Mouse (Mus musculus) cerebellum, adult 2 months (tissue): ENCODE data around the gene Tfb1m. TPM values are rescaled to one million over a fixed set of nuclear protein-coding genes. Genes with fewer than 3 reads are reported as not detected.

Experiments
- DNase-seq, 2 experiments: peaks; one replicate each; pipeline ENCODE4 v3.0.0; 2021
- H3K27ac ChIP-seq: fragments of 200-500 bp; 2 replicates; pipeline ENCODE4 v1.5.1; 2012; ENCODE audit warnings: low read length, control low read depth, inconsistent platforms; ENCODE audit not compliant: insufficient read depth
- H3K27me3 ChIP-seq: fragments of 200-500 bp; 2 replicates; pipeline ENCODE4 v1.6.1; 2012; ENCODE audit warnings: inconsistent platforms, mild to moderate bottlenecking, low read length, moderate library complexity; ENCODE audit not compliant: control insufficient read depth, insufficient read depth
- H3K4me1 ChIP-seq: fragments of 200-500 bp; 2 replicates; pipeline ENCODE4 v1.6.1; 2011; ENCODE audit warnings: low read length; ENCODE audit not compliant: control insufficient read depth, insufficient read depth
- H3K4me3 ChIP-seq: fragments of 200-500 bp; replicated peaks from 2 replicates; pipeline ENCODE3; 2011; ENCODE audit warnings: mild to moderate bottlenecking, low read depth, low read length, control low read depth; ENCODE audit not compliant: insufficient read depth
- CTCF ChIP-seq: fragments of 200-500 bp; IDR thresholded peaks from 2 replicates; pipeline ENCODE4 v1.5.1; 2011; ENCODE audit warnings: low read depth, mild to moderate bottlenecking, control low read depth, low read length, moderate library complexity, borderline replicate concordance; ENCODE audit not compliant: insufficient read depth
- POLR2A ChIP-seq: fragments of 200-500 bp; IDR thresholded peaks from 2 replicates; pipeline ENCODE4 v1.6.1; 2011; ENCODE audit warnings: low read length, control low read depth, borderline replicate concordance; ENCODE audit not compliant: insufficient read depth
- WGBS: fragments of 180-500 bp; shearing (Covaris S2); methylation state at CpG from one replicate; pipeline ENCODE4 v1.1.7; 2018; 5-methylcytosine and 5-hydroxymethylcytosine counted together
- polyA plus RNA-seq: library from polyadenylated mRNA; depleted of rRNA; stranded (reverse); fragments of >200 nt; gene quantifications from 2 replicates; pipeline ENCODE4 v1.2.3, GENCODE M21; 2012

The Tfb1m gene
- polyA plus RNA-seq, 1 experiment: 8.4 TPM

GRCm38 (mm10) chr17:3506508-3506907 is 51.1 kb downstream of the Tfb1m start:
- DNase-seq: no peak
- Histone ChIP-seq H3K4me3 (no peak overlapping the region), H3K27ac (no peak overlapping the region), H3K4me1 (no peaks in the 10 kb centered on the region), H3K27me3 (no peaks in the 10 kb centered on the region)
- 85% methylated on average over 8 of the region's 8 CpGs for WGBS
- TF ChIP-seq CTCF (no peak), POLR2A (no peak)

- TF ChIP-seq POLR2A: no peak
- H3K4me3 ChIP-seq: no peak overlapping the region
- H3K4me1 ChIP-seq: no peaks in the 10 kb centered on the region
- no peak overlapping the region for H3K27ac ChIP-seq
- no peaks in the 10 kb centered on the region for H3K27me3 ChIP-seq
- WGBS: 98% methylated on average over 1 of the region's 1 CpGs
- DNase-seq: no peak
These were observed 51.9 kb downstream of the Tfb1m start for GRCm38 (mm10) chr17:3505711-3506110.

- Histone ChIP-seq H3K4me3 (no peak overlapping the region), H3K27me3 (no peaks in the 10 kb centered on the region), H3K27ac (no peak overlapping the region), H3K4me1 (no peaks in the 10 kb centered on the region)
- no peak for DNase-seq
- TF ChIP-seq CTCF (no peak), POLR2A (no peak)
- whole genome bisulfite sequencing: 90% methylated on average over 4 of the region's 4 CpGs
These were observed 56.6 kb downstream of the Tfb1m start for GRCm38 (mm10) chr17:3500936-3501335.

GRCm38 (mm10) chr17:3500076-3500475 is 57.5 kb downstream of the Tfb1m start:
- DNase-seq: no peak
- TF ChIP-seq CTCF (no peak), POLR2A (no peak)
- no peak overlapping the region for H3K27ac ChIP-seq
- H3K27me3 ChIP-seq: no peaks in the 10 kb centered on the region
- H3K4me3 ChIP-seq: no peak overlapping the region
- WGBS: 94% methylated on average over 6 of the region's 6 CpGs
- H3K4me1 ChIP-seq: no peaks in the 10 kb centered on the region

GRCm38 (mm10) chr17:3499468-3499867 is 58.1 kb downstream of the Tfb1m start:
- H3K4me3 ChIP-seq: no peak overlapping the region
- 89% methylated on average over 8 of the region's 8 CpGs for WGBS
- no peaks in the 10 kb centered on the region for H3K27me3 ChIP-seq
- DNase-seq: no peak
- no peaks in the 10 kb centered on the region for H3K4me1 ChIP-seq
- no peak overlapping the region for H3K27ac ChIP-seq
- TF ChIP-seq POLR2A (no peak), CTCF (no peak)

GRCm38 (mm10) chr17:3498580-3498979 is 59.0 kb downstream of the Tfb1m start:
- Histone ChIP-seq H3K4me1 (no peaks in the 10 kb centered on the region), H3K27me3 (no peaks in the 10 kb centered on the region), H3K4me3 (no peak overlapping the region), H3K27ac (no peak overlapping the region)
- no peak for DNase-seq
- TF ChIP-seq CTCF (no peak), POLR2A (no peak)
- WGBS: 90% methylated on average over 3 of the region's 3 CpGs

GRCm38 (mm10) chr17:3498086-3498485 is 59.5 kb downstream of the Tfb1m start:
- 33% methylated on average over 3 of the region's 3 CpGs for WGBS
- H3K27ac ChIP-seq: no peak overlapping the region

GRCm38 (mm10) chr17:3496080-3496479 is 61.5 kb downstream of the Tfb1m start:
- H3K27ac ChIP-seq: no peak overlapping the region

More at GRCm38 (mm10) chr17:3498086-3498485, 59.5 kb downstream of the Tfb1m start:
- Histone ChIP-seq H3K4me3 (no peak overlapping the region), H3K27me3 (no peaks in the 10 kb centered on the region), H3K4me1 (no peaks in the 10 kb centered on the region)
- DNase-seq: no peak
- TF ChIP-seq POLR2A (no peak), CTCF (no peak; the same call in 1 of the 2 replicates)

More at GRCm38 (mm10) chr17:3496080-3496479, 61.5 kb downstream of the Tfb1m start:
- no peak for DNase-seq
- Histone ChIP-seq H3K4me1 (no peaks in the 10 kb centered on the region), H3K4me3 (no peak overlapping the region), H3K27me3 (no peaks in the 10 kb centered on the region)
- TF ChIP-seq CTCF (no peak), POLR2A (no peak)
- 85% methylated on average over 3 of the region's 3 CpGs for WGBS
